Mouse (Mus musculus) embryonic facial prominence, embryonic 11.5 days (tissue): ENCODE results near the gene Galntl6. TPM values are rescaled to one million over a fixed set of nuclear protein-coding genes. Genes with fewer than 3 reads are reported as not detected.

ENCODE experiments used
- ATAC-seq: fragments of 200-750 bp; cut with Nextera tagmentation; replicated peaks from 2 replicates; pipeline ENCODE4 v1.8.0; 2017; ENCODE audit warnings: low read depth; ENCODE audit not compliant: insufficient number of reproducible peaks, low FRiP score, low TSS enrichment
- DNase-seq: peaks from one replicate; pipeline ENCODE4 v3.0.0-alpha.2; 2015; ENCODE audit warnings: low spot score
- H3K27ac ChIP-seq: fragments of 300-500 bp; sonication (generic); replicated peaks from 2 replicates; pipeline ENCODE4 v1.5.1; 2014; ENCODE audit warnings: mild to moderate bottlenecking, low read depth, low read length, control low read depth
- H3K27me3 ChIP-seq: fragments of 300-500 bp; sonication (generic); 2 replicates; pipeline ENCODE4 v1.6.1; 2014; ENCODE audit warnings: mild to moderate bottlenecking, low read length, moderate library complexity, mixed read lengths; ENCODE audit not compliant: control insufficient read depth, insufficient read depth
- H3K36me3 ChIP-seq: fragments of 300-500 bp; sonication (generic); replicated peaks from 2 replicates; pipeline ENCODE4 v1.6.1; 2014; ENCODE audit warnings: low read depth, mild to moderate bottlenecking, low read length, moderate library complexity, mixed read lengths; ENCODE audit not compliant: control insufficient read depth, insufficient read depth
- H3K4me1 ChIP-seq: fragments of 300-500 bp; sonication (generic); 2 replicates; pipeline ENCODE4 v1.6.1; 2014; ENCODE audit warnings: low read length, mixed read lengths; ENCODE audit not compliant: control insufficient read depth, insufficient read depth
- H3K4me2 ChIP-seq: fragments of 300-500 bp; sonication (generic); 2 replicates; pipeline ENCODE4 v1.6.1; 2014; ENCODE audit warnings: low read depth, mild to moderate bottlenecking, control low read depth, low read length, moderate library complexity
- H3K4me3 ChIP-seq: fragments of 300-500 bp; sonication (generic); 2 replicates; pipeline ENCODE4 v1.5.1; 2014; ENCODE audit warnings: low read depth, low read length, control low read depth
- H3K9ac ChIP-seq: fragments of 300-500 bp; sonication (generic); replicated peaks from 2 replicates; pipeline ENCODE4 v1.6.1; 2014; ENCODE audit warnings: mild to moderate bottlenecking, control low read depth, low read length
- H3K9me3 ChIP-seq: fragments of 300-500 bp; sonication (generic); replicated peaks from 2 replicates; pipeline ENCODE4 v1.6.1; 2016; ENCODE audit warnings: mild to moderate bottlenecking, low read length, inconsistent platforms, mixed read lengths; ENCODE audit not compliant: control insufficient read depth
- WGBS: fragments of 180-500 bp; shearing (Covaris S2); extraction: QIAGEN DNeasy Blood & Tissue Kit; methylation state at CpG from one replicate; pipeline ENCODE4 v1.1.7; 2014; 5-methylcytosine and 5-hydroxymethylcytosine counted together
- polyA plus RNA-seq: library from polyadenylated mRNA; unstranded; fragments of >200 nt; fragmentation: Nextera tagmentation; extraction: Ambion mirVana; gene quantifications from 2 replicates; pipeline ENCODE4 v1.2.1, GENCODE M21; 2014

Gene Galntl6
- polyA plus RNA-seq, 1 experiment from 2014 or later: 0.74 TPM

GRCm38 (mm10) chr8:57791309-57791721, 1121.1 kb downstream of the Galntl6 start:
- Histone ChIP-seq H3K27me3 (no peaks in the 10 kb centered on the region), H3K4me2 (no peak overlapping the region), H3K27ac (no peak overlapping the region), H3K9ac (no peak overlapping the region), H3K9me3 (no peaks in the 10 kb centered on the region), H3K36me3 (no peaks in the 10 kb centered on the region), H3K4me3 (no peak overlapping the region), H3K4me1 (no peaks in the 10 kb centered on the region)
- ATAC-seq: peak; percentile 62; the same call in 1 of the 2 replicates
- DNase-seq: peak; percentile 39
- WGBS: 32% methylated on average over 5 of the region's 5 CpGs

GRCm38 (mm10) chr8:57779551-57779950, 1132.9 kb downstream of the Galntl6 start:
- no peaks in the 10 kb centered on the region for H3K36me3 ChIP-seq
- no peak overlapping the region for H3K4me2 ChIP-seq
- 81% methylated on average over 7 of the region's 7 CpGs for WGBS
- ATAC-seq: no peak
- H3K27ac ChIP-seq: no peak overlapping the region
- H3K4me3 ChIP-seq: no peak overlapping the region
- DNase-seq: no peak
- H3K4me1 ChIP-seq: no peaks in the 10 kb centered on the region
- no peaks in the 10 kb centered on the region for H3K9me3 ChIP-seq
- no peaks in the 10 kb centered on the region for H3K27me3 ChIP-seq
- no peak overlapping the region for H3K9ac ChIP-seq

- Histone ChIP-seq H3K27me3 (no peaks in the 10 kb centered on the region), H3K9ac (no peak overlapping the region), H3K27ac (no peak overlapping the region), H3K4me3 (no peak overlapping the region), H3K9me3 (no peaks in the 10 kb centered on the region), H3K4me2 (no peak overlapping the region), H3K36me3 (no peaks in the 10 kb centered on the region), H3K4me1 (no peaks in the 10 kb centered on the region)
- DNase-seq (no peak), ATAC-seq (no peak)
- 74% methylated on average over 7 of the region's 7 CpGs for WGBS
Measured at GRCm38 (mm10) chr8:57777988-57778721, 1134.3 kb downstream of the Galntl6 start.

- no peaks in the 10 kb centered on the region for H3K27me3 ChIP-seq
- H3K9me3 ChIP-seq: no peaks in the 10 kb centered on the region
- 34% methylated on average over 7 of the region's 7 CpGs for WGBS
- ATAC-seq (no peak), DNase-seq (peak; percentile 17)
- H3K4me3 ChIP-seq: no peak overlapping the region
- no peaks in the 10 kb centered on the region for H3K4me1 ChIP-seq
- no peak overlapping the region for H3K27ac ChIP-seq
- H3K4me2 ChIP-seq: no peak overlapping the region
- H3K36me3 ChIP-seq: no peaks in the 10 kb centered on the region
- no peak overlapping the region for H3K9ac ChIP-seq
Measured at GRCm38 (mm10) chr8:57776723-57777122, 1135.7 kb downstream of the Galntl6 start.

GRCm38 (mm10) chr8:57772732-57773265, 1139.6 kb downstream of the Galntl6 start:
- H3K27me3 ChIP-seq: no peaks in the 10 kb centered on the region
- no peaks in the 10 kb centered on the region for H3K4me1 ChIP-seq
- no peak overlapping the region for H3K4me3 ChIP-seq
- H3K4me2 ChIP-seq: no peak overlapping the region
- no peaks in the 10 kb centered on the region for H3K9me3 ChIP-seq
- no peaks in the 10 kb centered on the region for H3K36me3 ChIP-seq
- ATAC-seq (no peak), DNase-seq (peak; percentile 29)
- H3K27ac ChIP-seq: no peak overlapping the region
- 56% methylated on average over 12 of the region's 12 CpGs for WGBS
- H3K9ac ChIP-seq: no peak overlapping the region

GRCm38 (mm10) chr8:57767541-57767940, 1144.9 kb downstream of the Galntl6 start:
- H3K27ac ChIP-seq: no peak overlapping the region
- H3K4me1 ChIP-seq: no peaks in the 10 kb centered on the region
- no peaks in the 10 kb centered on the region for H3K27me3 ChIP-seq
- no peak overlapping the region for H3K9ac ChIP-seq
- 25% methylated on average over 2 of the region's 2 CpGs for WGBS
- H3K36me3 ChIP-seq: no peaks in the 10 kb centered on the region
- DNase-seq (no peak), ATAC-seq (no peak)
- H3K4me3 ChIP-seq: no peak overlapping the region
- H3K9me3 ChIP-seq: no peaks in the 10 kb centered on the region
- H3K4me2 ChIP-seq: no peak overlapping the region

GRCm38 (mm10) chr8:57766471-57767065, 1145.9 kb downstream of the Galntl6 start:
- H3K4me2 ChIP-seq: no peak overlapping the region
- H3K9me3 ChIP-seq: no peaks in the 10 kb centered on the region
- WGBS: 56% methylated on average over 10 of the region's 10 CpGs
- H3K36me3 ChIP-seq: no peaks in the 10 kb centered on the region
- DNase-seq (no peak), ATAC-seq (no peak)
- no peak overlapping the region for H3K4me3 ChIP-seq
- H3K27me3 ChIP-seq: no peaks in the 10 kb centered on the region
- H3K27ac ChIP-seq: no peak overlapping the region
- H3K9ac ChIP-seq: no peak overlapping the region
- no peaks in the 10 kb centered on the region for H3K4me1 ChIP-seq

GRCm38 (mm10) chr8:57765726-57766351, 1146.6 kb downstream of the Galntl6 start:
- Histone ChIP-seq H3K4me3 (no peak overlapping the region), H3K4me1 (no peaks in the 10 kb centered on the region), H3K27me3 (no peaks in the 10 kb centered on the region), H3K9me3 (no peaks in the 10 kb centered on the region), H3K9ac (no peak overlapping the region), H3K27ac (no peak overlapping the region), H3K36me3 (no peaks in the 10 kb centered on the region), H3K4me2 (no peak overlapping the region)
- DNase-seq (no peak), ATAC-seq (no peak)
- WGBS: 17% methylated on average over 13 of the region's 13 CpGs
